Mouse (Mus musculus) brown adipose tissue, adult 24 weeks (tissue): ENCODE measurements around the gene Porcn. TPM values are rescaled to one million over a fixed set of nuclear protein-coding genes. Genes with fewer than 3 reads are reported as not detected.
A peak's percentile ranks its signal among the peaks of the same experiment; 100 is the strongest.

Experiments used
- H3K27ac ChIP-seq: fragments of 200-500 bp; replicated peaks from 2 replicates; pipeline ENCODE4 v1.5.1; 2012; ENCODE audit warnings: low read depth, mild to moderate bottlenecking, low read length
- H3K4me1 ChIP-seq: fragments of 200-500 bp; 2 replicates; pipeline ENCODE4 v1.6.1; 2012; ENCODE audit warnings: low read length, mixed read lengths; ENCODE audit not compliant: control insufficient read depth, insufficient read depth, insufficient read length
- H3K4me3 ChIP-seq: fragments of 200-500 bp; 2 replicates; pipeline ENCODE4 v1.5.1; 2012; ENCODE audit warnings: low read depth, mild to moderate bottlenecking, low read length, moderate library complexity; ENCODE audit not compliant: insufficient read depth
- polyA plus RNA-seq: library from polyadenylated mRNA; stranded (reverse); fragments of >200 nt; gene quantifications from 2 replicates; pipeline ENCODE4 v1.2.4, GENCODE M21; 2012; ENCODE audit not compliant: missing spikeins, insufficient read depth, insufficient read length

Gene Porcn
- polyA plus RNA-seq, 1 experiment: 7.3 TPM

DNA sequence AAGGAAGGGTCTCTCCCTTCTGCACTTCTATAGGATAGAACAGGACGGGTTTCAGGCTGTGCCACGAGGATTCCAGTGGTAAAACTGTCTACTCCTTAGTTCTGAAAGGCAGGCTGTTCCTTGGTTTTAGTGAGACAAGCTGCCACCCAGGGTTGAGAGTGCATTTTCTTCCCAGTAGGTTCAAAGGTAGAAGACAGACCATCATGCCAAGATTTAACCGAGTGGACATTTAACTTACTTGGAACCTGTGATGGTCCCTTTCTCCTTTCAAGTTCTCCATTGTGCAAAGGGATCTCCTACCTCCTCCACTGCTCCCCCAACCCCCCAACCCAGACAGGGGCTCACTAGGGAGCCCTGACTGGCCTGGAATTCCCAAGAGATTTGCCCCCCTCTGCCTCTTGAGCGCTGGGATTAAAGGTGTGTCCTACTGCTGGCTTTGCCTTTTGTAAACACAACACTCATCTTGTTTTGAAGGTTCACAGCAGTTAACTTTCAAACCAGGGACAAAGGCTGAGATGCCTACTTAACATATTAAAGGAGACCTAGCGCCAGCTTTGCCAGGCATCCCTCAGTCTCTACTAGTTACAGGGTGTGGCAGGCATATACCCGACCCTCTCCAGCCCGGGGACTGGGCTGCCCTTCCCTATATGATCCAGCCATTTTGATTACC lies 23.3 kb downstream of the Porcn start:
- no peak overlapping the region for H3K4me3 ChIP-seq
- no peaks in the 10 kb centered on the region for H3K4me1 ChIP-seq
- 0 out of 2 replicates have a peak overlapping the region, but pooled peaks have one; percentile 17 for H3K27ac ChIP-seq

- H3K27ac ChIP-seq: no peak overlapping the region
- H3K4me1 ChIP-seq: no peaks in the 10 kb centered on the region
- H3K4me3 ChIP-seq: no peak overlapping the region
These were observed 26.7 kb downstream of the Porcn start for GRCm38 (mm10) chrX:8179646-8180045.

- H3K4me3 ChIP-seq: no peak overlapping the region
- no peak overlapping the region for H3K27ac ChIP-seq
- H3K4me1 ChIP-seq: no peaks in the 10 kb centered on the region
These were observed 27.5 kb downstream of the Porcn start for GRCm38 (mm10) chrX:8178871-8179270.

GRCm38 (mm10) chrX:8175504-8176385 lies 30.6 kb downstream of the Porcn start, which contains the start of gene Tbc1d25:
Tbc1d25 (minus strand) TSS chrX:8176181.
- Histone ChIP-seq H3K4me3 (peak within 1 kb of the TSS; percentile 90), H3K27ac (peak within 1 kb of the TSS; percentile 76), H3K4me1 (no peaks in the 10 kb centered on the region)

DNA sequence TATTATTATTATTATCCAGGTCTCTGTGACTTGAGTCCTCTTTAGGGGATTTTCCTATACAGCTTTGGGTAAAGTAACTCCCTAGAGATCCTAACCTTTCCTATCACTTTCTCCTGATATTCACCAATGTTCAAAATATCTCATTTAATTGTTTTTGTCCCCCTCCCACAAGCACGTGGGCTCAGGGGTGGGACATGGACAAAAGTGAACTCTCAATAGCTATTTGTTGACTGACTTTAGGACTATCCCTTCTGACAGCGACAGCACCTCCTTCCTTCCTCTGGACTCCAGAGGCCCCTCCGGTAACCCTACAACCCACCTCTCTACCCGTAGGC lies 31.2 kb downstream of the Porcn start:
- Histone ChIP-seq H3K4me1 (no peaks in the 10 kb centered on the region), H3K4me3 (peak overlapping the region; percentile 90), H3K27ac (no peak overlapping the region)

GRCm38 (mm10) chrX:8167716-8168647 lies 38.3 kb downstream of the Porcn start:
- no peak overlapping the region for H3K4me3 ChIP-seq
- no peaks in the 10 kb centered on the region for H3K4me1 ChIP-seq
- H3K27ac ChIP-seq: no peak overlapping the region

GRCm38 (mm10) chrX:8164471-8164870 lies 41.9 kb downstream of the Porcn start:
- no peaks in the 10 kb centered on the region for H3K4me1 ChIP-seq
- no peak overlapping the region for H3K27ac ChIP-seq
- H3K4me3 ChIP-seq: no peak overlapping the region

- Histone ChIP-seq H3K27ac (no peak overlapping the region), H3K4me1 (no peaks in the 10 kb centered on the region), H3K4me3 (no peak overlapping the region)
These were observed 43.2 kb downstream of the Porcn start for GRCm38 (mm10) chrX:8163076-8163475.

GRCm38 (mm10) chrX:8145153-8145991 lies 61.0 kb downstream of the Porcn start, which contains the start of gene Rbm3:
Rbm3 (minus strand) TSS chrX:8145880.
- peak within 1 kb of the TSS; percentile 98 for H3K27ac ChIP-seq
- H3K4me1 ChIP-seq: no peaks in the 10 kb centered on the region
- peak within 1 kb of the TSS; percentile 97 for H3K4me3 ChIP-seq

Other genes starting within 250 kb of the Porcn start
- not detected in 2 replicates for gene Gata1, start 228.5 kb downstream of the Porcn start, polyA plus RNA-seq
- gene Glod5, start 188.0 kb downstream of the Porcn start, polyA plus RNA-seq: not detected in 2 replicates
- gene Suv39h1, start 131.8 kb downstream of the Porcn start, polyA plus RNA-seq: 1.6 and 2.6 TPM in 2 replicates
- 1.1 and 1.5 TPM in 2 replicates for gene Was, start 116.0 kb downstream of the Porcn start, polyA plus RNA-seq
- gene Wdr13, start 73.6 kb downstream of the Porcn start, polyA plus RNA-seq: 19.6 and 24.5 TPM in 2 replicates
- gene Rbm3, start 60.6 kb downstream of the Porcn start, polyA plus RNA-seq: 188 and 247 TPM in 2 replicates
- gene Tbc1d25, start 30.3 kb downstream of the Porcn start, polyA plus RNA-seq: 3.2 and 4.2 TPM in 2 replicates
- gene Ebp, start 13.0 kb downstream of the Porcn start, polyA plus RNA-seq: 36.2 and 45.9 TPM in 2 replicates
- 19.6 and 22.2 TPM in 2 replicates for gene Ftsj1, start 45.9 kb upstream of the Porcn start, polyA plus RNA-seq
- gene Slc38a5, start 64.6 kb upstream of the Porcn start, polyA plus RNA-seq: not detected in 2 replicates
- gene Ssxb10, start 120.9 kb upstream of the Porcn start, polyA plus RNA-seq: not detected in 2 replicates
- gene Ssxb9, start 160.5 kb upstream of the Porcn start, polyA plus RNA-seq: not detected in 2 replicates
- gene Ssxb1, start 206.8 kb upstream of the Porcn start, polyA plus RNA-seq: not detected in 2 replicates